Mouse (Mus musculus) frontal cortex, postnatal 10 days (tissue): Measurements from ENCODE around the gene Zfp81.
"Not testable (repeated sequence)": the region's sequence is repeated elsewhere in the genome, so short reads cannot be mapped to it uniquely, and the experiment has no call there.

Experiments used
- DNase-seq, 2 experiments: peaks; one replicate each; pipeline ENCODE4 v3.0.0; 2022; ENCODE audit warnings: low spot score in 2 of 2, mixed read lengths in 1 of 2

Zfp81 gene

DNA sequence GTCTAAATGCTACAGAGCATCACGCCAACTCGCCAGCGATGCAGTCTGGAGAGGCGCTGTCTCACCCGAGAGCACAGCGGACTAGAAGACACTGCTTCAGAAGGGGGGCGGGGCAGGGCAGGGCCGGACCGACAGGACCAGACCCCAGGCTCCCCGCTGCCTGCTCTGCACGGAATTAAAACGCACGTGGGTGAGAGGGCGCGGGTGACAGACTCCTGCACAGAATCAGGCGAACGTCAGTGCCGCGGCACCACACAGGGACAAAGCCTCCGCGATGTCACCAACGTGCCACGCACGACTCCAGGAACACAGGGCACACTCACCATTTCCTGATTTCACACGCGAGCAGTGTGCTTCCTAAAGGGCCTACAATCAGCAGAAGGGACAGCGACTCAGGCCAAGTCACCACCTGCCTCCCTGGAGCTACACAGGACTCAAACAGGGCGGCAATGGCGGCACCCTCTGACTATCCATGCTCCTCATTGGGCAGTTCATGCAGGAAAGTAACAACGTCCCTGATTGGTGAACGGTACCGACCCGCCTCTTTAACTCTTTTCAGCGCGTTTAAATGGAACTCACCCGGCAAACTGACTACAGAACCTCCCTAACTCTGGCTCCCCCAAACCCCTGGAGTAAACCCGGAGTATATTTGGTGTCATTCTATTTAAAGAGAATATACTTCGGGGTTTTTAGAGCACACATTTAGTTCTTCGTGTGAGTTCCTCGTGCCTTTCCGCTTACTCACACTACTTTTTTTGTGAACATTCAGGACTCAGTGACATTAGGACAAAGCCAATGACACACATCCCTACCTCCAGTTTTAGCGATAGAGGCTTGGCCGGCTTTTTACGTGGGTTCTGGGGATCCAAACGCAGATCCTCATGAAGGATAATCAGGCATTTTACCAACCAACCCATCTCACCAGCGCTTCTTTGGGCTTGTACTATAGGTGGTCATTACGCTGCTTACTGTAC, at the start of gene Zfp81:
Gene Zfp81, minus strand, starts transcription at position 468 of the 974 bp plus-strand sequence.
- DNase-seq = peak; percentile 84 to 85

DNA sequence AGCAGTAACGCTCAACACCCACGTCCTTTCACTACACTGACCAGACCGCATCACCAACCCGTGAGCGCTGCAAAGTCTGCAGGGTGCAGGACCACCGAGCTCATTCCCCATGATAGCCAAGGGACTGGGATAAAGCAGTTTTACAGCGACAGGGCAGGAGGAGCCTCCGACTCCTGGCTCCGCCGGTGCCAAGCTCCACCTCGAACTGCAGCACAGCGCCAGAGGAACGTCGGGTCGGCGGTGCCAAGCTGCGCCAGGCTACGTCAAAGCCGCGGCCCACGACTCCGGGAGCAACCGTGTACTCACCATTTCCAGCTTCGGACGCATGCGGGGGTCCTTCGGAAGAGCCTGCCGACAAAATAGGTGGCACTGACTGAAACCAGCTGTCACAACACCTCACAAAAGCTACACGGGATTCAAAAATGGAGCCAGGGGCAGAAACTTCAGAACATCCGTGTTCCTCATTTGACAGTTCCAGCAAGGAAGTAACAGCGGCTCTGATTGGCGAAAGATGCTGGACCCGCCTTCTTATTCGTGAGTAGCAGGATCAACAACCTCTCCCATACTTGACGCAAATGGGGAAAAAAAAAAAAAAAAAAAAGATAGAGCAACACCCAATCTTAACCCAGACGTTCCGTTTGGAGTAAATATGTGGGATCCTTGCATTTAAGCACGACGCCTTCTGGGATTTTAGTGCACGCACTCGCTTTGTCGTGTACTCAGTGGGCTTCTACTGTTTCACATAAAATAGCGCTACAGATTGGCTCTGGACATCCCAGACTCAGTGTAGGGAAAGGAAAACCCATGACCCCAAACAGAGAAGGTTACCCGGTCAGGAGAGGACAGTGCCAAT, 35.7 kb upstream of the Zfp81 start, which contains the start of gene Zfp101:
Gene Zfp101, minus strand, starts transcription at position 460 of the 853 bp plus-strand sequence.
- DNase-seq = peak; percentile 88 to 90

DNA sequence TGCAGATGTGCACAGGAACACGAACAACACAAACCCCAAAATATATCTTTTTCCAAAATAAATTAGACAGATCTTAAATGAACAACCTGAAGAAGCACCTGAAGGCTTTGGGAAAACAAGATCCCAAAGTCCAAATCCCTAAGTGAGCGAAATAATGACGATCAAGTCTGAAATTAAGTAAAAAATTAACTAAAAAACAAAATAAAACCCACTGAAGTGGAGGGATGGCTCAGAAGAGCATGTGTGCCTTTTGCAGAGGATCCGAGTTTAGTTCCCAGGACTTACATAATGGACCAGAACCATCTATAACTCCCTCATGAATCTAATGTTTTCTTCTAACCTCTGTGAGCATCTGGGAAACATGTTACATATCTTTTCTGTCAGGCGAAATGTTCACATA, 33.6 kb upstream of the Zfp81 start:
- no peak for DNase-seq

DNA sequence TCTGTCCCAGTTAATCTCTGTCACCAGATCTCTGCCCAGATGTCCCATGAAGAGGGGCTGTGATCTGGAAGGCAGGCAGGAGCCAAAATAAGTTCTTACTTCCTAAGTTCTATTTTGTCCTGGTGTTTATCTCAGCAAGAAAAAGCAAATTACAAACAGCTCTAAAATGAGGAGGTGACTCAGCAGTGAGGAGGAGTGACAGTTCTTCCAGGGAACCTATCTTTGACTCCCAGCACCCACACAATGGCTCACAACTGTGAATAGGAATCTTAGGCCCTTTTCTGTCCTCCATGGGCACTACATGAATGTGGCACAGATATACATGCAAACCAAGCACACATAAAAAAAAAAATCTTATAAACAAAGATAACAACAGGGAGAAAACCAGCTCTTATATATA, 27.0 kb upstream of the Zfp81 start:
- no peak for DNase-seq

DNA sequence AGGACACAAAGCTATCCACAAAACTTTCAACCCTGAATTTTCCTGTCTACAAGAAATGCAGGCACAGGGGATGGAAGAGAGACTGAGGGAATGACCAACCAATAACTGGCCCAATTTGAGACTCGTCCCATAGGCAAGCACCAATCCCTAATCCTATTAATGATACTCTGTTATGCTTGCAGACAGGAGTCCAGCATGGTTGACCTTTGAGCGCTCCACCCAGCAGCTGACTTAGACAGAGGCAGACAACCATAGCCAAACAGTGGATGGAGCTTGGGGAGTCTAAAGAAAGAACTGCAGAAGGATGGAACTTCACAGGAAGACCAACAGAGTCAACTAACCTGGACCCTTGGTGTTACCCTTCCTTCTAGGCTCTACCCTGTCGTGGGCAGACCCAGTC, 14.1 kb upstream of the Zfp81 start:
- DNase-seq = no peak

DNA sequence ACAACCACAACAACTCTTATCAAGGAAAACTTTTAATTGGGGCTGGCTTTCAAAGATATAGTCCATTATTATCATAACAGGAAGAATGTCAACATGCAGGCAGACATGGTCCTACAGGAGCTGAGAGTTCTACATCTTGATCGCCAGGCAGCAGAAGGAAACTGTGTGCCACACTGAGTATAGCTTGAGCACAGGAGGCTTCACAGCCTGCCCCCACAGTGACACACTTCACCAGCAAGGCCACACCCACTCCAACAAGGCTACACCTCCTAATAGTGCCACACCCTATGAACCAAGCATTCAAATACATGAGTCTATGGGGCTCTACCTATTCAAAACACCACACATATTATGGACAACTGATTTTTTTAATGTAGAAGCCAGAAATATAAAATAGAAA, 5.7 kb downstream of the Zfp81 start:
- DNase-seq = no peak

DNA sequence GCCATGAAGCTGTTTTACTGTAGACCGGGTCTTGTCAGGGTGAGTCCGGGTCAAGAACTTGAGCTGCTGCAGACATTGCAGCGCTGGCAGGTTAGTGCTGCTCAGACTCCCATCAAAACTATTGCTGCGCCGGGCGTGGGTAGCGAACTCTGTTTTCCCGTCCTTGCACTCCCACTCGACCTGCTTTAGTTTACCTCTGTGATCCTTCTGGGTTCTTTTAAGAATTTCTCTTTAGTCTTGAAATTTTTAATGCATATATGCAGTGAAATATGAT, 68.9 kb downstream of the Zfp81 start:
- not testable (repeated sequence) for DNase-seq

DNA sequence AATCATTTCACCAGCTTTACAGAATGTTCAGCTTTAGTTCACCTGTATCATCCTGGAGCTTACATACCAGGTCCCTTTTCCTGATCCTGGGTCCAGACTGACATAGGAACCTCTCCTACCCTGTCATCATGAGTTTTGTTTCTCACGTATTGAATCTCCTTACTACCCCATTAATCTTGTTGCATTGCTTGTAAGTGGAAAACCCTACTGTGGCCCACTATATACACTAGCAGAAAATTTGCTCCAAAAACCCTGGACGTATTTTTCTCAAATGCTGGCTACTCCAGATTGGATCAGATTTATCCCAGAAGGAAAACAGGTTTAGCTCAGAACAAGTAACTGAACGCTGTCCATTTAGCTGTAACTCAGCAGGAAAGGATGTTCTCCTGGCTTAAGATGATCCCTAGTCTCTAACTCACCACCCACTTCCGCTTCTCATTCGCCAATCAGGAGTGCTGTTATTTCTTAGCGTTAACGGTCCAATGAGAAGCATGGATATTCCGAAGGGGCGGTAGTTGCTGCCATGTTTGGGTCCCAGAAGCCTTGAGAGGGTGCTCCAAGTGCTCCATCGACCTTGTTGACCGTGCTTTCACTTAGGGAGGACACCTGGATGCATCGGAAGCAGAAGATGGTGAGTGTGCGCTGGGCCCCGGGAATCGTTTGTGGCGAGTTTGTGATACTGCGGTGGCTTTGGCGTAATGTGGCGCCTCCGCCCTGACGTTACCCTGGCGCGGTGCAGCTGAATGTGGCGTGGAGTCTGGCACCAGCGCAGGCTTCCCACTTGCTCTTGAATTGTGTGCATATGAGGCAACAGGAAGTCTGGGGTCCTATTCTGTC, 69.4 kb downstream of the Zfp81 start, which contains the start of gene Zfp955b:
Gene Zfp955b, plus strand, starts transcription at position 506 of the 837 bp plus-strand sequence.
- not testable (repeated sequence) for DNase-seq
